Mouse (Mus musculus) midbrain, embryonic 11.5 days (tissue): ENCODE data around the gene Grm8. TPM values are rescaled to one million over a fixed set of nuclear protein-coding genes. Genes with fewer than 3 reads are reported as not detected.
A peak's percentile ranks its signal among the peaks of the same experiment; 100 is the strongest.

Source experiments
- ATAC-seq: fragments of 200-750 bp; cut with Nextera tagmentation; 2 replicates; pipeline ENCODE4 v1.8.0; 2017; ENCODE audit warnings: moderate TSS enrichment, moderate library complexity; ENCODE audit not compliant: low FRiP score
- DNase-seq: peaks from one replicate; pipeline ENCODE4 v3.0.0; 2015; ENCODE audit warnings: low spot score; ENCODE audit errors: missing footprints
- H3K27ac ChIP-seq: fragments of 300-500 bp; sonication (generic); 2 replicates; pipeline ENCODE4 v1.5.1; 2014; ENCODE audit warnings: low read depth, low read length
- H3K27me3 ChIP-seq: fragments of 300-500 bp; sonication (generic); 2 replicates; pipeline ENCODE4 v1.6.1; 2014; ENCODE audit warnings: mild to moderate bottlenecking, low read length, moderate library complexity, mixed read lengths; ENCODE audit not compliant: control insufficient read depth, insufficient read depth
- H3K36me3 ChIP-seq: fragments of 300-500 bp; sonication (generic); 2 replicates; pipeline ENCODE4 v1.6.1; 2014; ENCODE audit warnings: mild to moderate bottlenecking, low read length, moderate library complexity, mixed read lengths; ENCODE audit not compliant: control insufficient read depth, insufficient read depth
- H3K4me1 ChIP-seq: fragments of 300-500 bp; sonication (generic); 2 replicates; pipeline ENCODE4 v1.6.1; 2014; ENCODE audit warnings: low read length; ENCODE audit not compliant: control insufficient read depth, insufficient read depth
- H3K4me2 ChIP-seq: fragments of 300-500 bp; sonication (generic); 2 replicates; pipeline ENCODE4 v1.6.1; 2014; ENCODE audit warnings: mild to moderate bottlenecking, moderate library complexity
- H3K4me3 ChIP-seq: fragments of 300-500 bp; sonication (generic); 2 replicates; pipeline ENCODE4 v1.5.1; 2014; ENCODE audit warnings: low read depth, low read length
- H3K9ac ChIP-seq: fragments of 300-500 bp; sonication (generic); 2 replicates; pipeline ENCODE4 v1.6.1; 2014; ENCODE audit warnings: low read length
- H3K9me3 ChIP-seq: fragments of 300-500 bp; sonication (generic); 2 replicates; pipeline ENCODE4 v1.6.1; 2016; ENCODE audit warnings: low read length; ENCODE audit not compliant: control insufficient read depth
- WGBS: fragments of 180-500 bp; shearing (Covaris S2); extraction: QIAGEN DNeasy Blood & Tissue Kit; methylation state at CpG from one replicate; pipeline ENCODE4 v1.1.7; 2014; 5-methylcytosine and 5-hydroxymethylcytosine counted together
- polyA plus RNA-seq: library from polyadenylated mRNA; unstranded; fragments of >200 nt; fragmentation: Nextera tagmentation; extraction: Ambion mirVana; gene quantifications from 2 replicates; pipeline ENCODE4 v1.2.1, GENCODE M21; 2014

Gene Grm8
- polyA plus RNA-seq, 1 experiment from 2014 or later: 3.5 TPM

- ATAC-seq: no peak
- H3K4me3 ChIP-seq: no peak overlapping the region
- no peak for DNase-seq
- 93% methylated on average over 1 of the region's 1 CpGs for WGBS
- H3K4me1 ChIP-seq: no peaks in the 10 kb centered on the region
- no peaks in the 10 kb centered on the region for H3K36me3 ChIP-seq
- H3K27me3 ChIP-seq: no peaks in the 10 kb centered on the region
- no peak overlapping the region for H3K9ac ChIP-seq
- no peaks in the 10 kb centered on the region for H3K9me3 ChIP-seq
- H3K4me2 ChIP-seq: no peak overlapping the region
- H3K27ac ChIP-seq: no peak overlapping the region
Measured at GRCm38 (mm10) chr6:27318575-27318974, 816.4 kb downstream of the Grm8 start.

- 88% methylated on average over 3 of the region's 3 CpGs for WGBS
- Histone ChIP-seq H3K9ac (no peak overlapping the region), H3K4me3 (no peak overlapping the region), H3K4me1 (no peaks in the 10 kb centered on the region), H3K27ac (no peak overlapping the region), H3K27me3 (no peaks in the 10 kb centered on the region), H3K4me2 (no peak overlapping the region), H3K36me3 (no peaks in the 10 kb centered on the region), H3K9me3 (no peaks in the 10 kb centered on the region)
- DNase-seq (no peak), ATAC-seq (no peak)
Measured at GRCm38 (mm10) chr6:27317422-27317821, 817.6 kb downstream of the Grm8 start.

- no peak for ATAC-seq
- H3K9me3 ChIP-seq: no peaks in the 10 kb centered on the region
- no peak overlapping the region for H3K27ac ChIP-seq
- 81% methylated on average over 1 of the region's 1 CpGs for WGBS
- no peaks in the 10 kb centered on the region for H3K36me3 ChIP-seq
- DNase-seq: no peak
- H3K4me3 ChIP-seq: no peak overlapping the region
- H3K4me1 ChIP-seq: no peaks in the 10 kb centered on the region
- H3K27me3 ChIP-seq: no peaks in the 10 kb centered on the region
- H3K4me2 ChIP-seq: no peak overlapping the region
- H3K9ac ChIP-seq: no peak overlapping the region
Measured at GRCm38 (mm10) chr6:27316018-27316417, 819.0 kb downstream of the Grm8 start.

- no peaks in the 10 kb centered on the region for H3K36me3 ChIP-seq
- DNase-seq: no peak
- no peak overlapping the region for H3K4me2 ChIP-seq
- H3K9ac ChIP-seq: no peak overlapping the region
- no peak overlapping the region for H3K4me3 ChIP-seq
- no peak for ATAC-seq
- H3K4me1 ChIP-seq: no peaks in the 10 kb centered on the region
- 91% methylated on average over 5 of the region's 5 CpGs for WGBS
- no peak overlapping the region for H3K27ac ChIP-seq
- H3K9me3 ChIP-seq: no peaks in the 10 kb centered on the region
- no peaks in the 10 kb centered on the region for H3K27me3 ChIP-seq
Measured at GRCm38 (mm10) chr6:27314273-27315009, 820.5 kb downstream of the Grm8 start.

- DNase-seq: no peak
- H3K9me3 ChIP-seq: no peaks in the 10 kb centered on the region
- H3K27me3 ChIP-seq: no peaks in the 10 kb centered on the region
- no peak overlapping the region for H3K27ac ChIP-seq
- no peak overlapping the region for H3K4me2 ChIP-seq
- H3K4me3 ChIP-seq: no peak overlapping the region
- ATAC-seq: no peak
- H3K36me3 ChIP-seq: no peaks in the 10 kb centered on the region
- H3K9ac ChIP-seq: no peak overlapping the region
- H3K4me1 ChIP-seq: no peaks in the 10 kb centered on the region
Measured at GRCm38 (mm10) chr6:27310401-27310800, 824.6 kb downstream of the Grm8 start.

GRCm38 (mm10) chr6:27305351-27305750 lies 829.6 kb downstream of the Grm8 start:
- Histone ChIP-seq H3K27me3 (no peaks in the 10 kb centered on the region), H3K4me3 (no peak overlapping the region), H3K27ac (no peak overlapping the region), H3K36me3 (no peaks in the 10 kb centered on the region), H3K4me2 (no peak overlapping the region), H3K4me1 (no peaks in the 10 kb centered on the region), H3K9ac (no peak overlapping the region), H3K9me3 (no peaks in the 10 kb centered on the region)
- 76% methylated on average over 2 of the region's 2 CpGs for WGBS
- no peak for DNase-seq
- peak; percentile 57; the same call in 1 of the 2 replicates for ATAC-seq

- no peaks in the 10 kb centered on the region for H3K9me3 ChIP-seq
- H3K4me2 ChIP-seq: no peak overlapping the region
- H3K36me3 ChIP-seq: no peaks in the 10 kb centered on the region
- H3K27ac ChIP-seq: no peak overlapping the region
- ATAC-seq (no peak), DNase-seq (no peak)
- H3K27me3 ChIP-seq: no peaks in the 10 kb centered on the region
- no peak overlapping the region for H3K4me3 ChIP-seq
- no peaks in the 10 kb centered on the region for H3K4me1 ChIP-seq
- no peak overlapping the region for H3K9ac ChIP-seq
Measured at GRCm38 (mm10) chr6:27264972-27265371, 870.0 kb downstream of the Grm8 start.

- DNase-seq (no peak), ATAC-seq (no peak)
- Histone ChIP-seq H3K4me3 (no peak overlapping the region), H3K9me3 (no peaks in the 10 kb centered on the region), H3K27me3 (no peaks in the 10 kb centered on the region), H3K4me1 (no peaks in the 10 kb centered on the region), H3K27ac (no peak overlapping the region), H3K36me3 (no peaks in the 10 kb centered on the region), H3K4me2 (no peak overlapping the region), H3K9ac (no peak overlapping the region)
Measured at GRCm38 (mm10) chr6:27262611-27263010, 872.4 kb downstream of the Grm8 start.

- Histone ChIP-seq H3K4me3 (no peak overlapping the region), H3K9me3 (no peaks in the 10 kb centered on the region), H3K27ac (no peak overlapping the region), H3K36me3 (no peaks in the 10 kb centered on the region), H3K27me3 (no peaks in the 10 kb centered on the region), H3K9ac (no peak overlapping the region), H3K4me1 (no peaks in the 10 kb centered on the region), H3K4me2 (no peak overlapping the region)
- ATAC-seq (no peak), DNase-seq (no peak)
Measured at GRCm38 (mm10) chr6:27240416-27240815, 894.6 kb downstream of the Grm8 start.
